Mouse (Mus musculus): ENCODE results near the gene Epn1. TPM values are rescaled to one million over a fixed set of nuclear protein-coding genes. Genes with fewer than 3 reads are reported as not detected.
A peak's percentile ranks its signal among the peaks of the same experiment; 100 is the strongest.

Gene Epn1
- polyA plus RNA-seq, 1 experiment from 2014 or later: 38.0 TPM

DNA sequence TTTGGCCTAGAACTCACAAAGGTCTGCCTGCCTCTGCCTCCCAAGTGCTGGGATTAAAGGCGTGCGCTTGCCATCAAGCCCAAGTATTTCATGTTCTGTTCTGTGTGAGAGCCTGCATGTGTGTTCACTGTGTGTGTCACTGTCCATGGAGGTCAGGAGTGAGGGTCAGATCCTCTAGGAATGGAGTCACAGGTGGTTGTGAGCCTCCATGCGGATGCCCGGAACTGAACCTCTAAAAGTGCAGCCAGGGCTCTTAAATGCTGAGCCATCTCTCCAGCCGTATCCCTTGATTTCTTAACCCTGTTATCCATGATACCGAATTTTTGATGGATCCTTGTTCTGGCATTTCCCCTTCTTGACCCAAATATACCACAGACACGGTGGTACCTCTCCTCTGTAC, 43.0 kb upstream of the Epn1 start:
- WGBS (ENCODE audit: insufficient replicate concordance): 88% methylated on average over 7 of the region's 7 CpGs

DNA sequence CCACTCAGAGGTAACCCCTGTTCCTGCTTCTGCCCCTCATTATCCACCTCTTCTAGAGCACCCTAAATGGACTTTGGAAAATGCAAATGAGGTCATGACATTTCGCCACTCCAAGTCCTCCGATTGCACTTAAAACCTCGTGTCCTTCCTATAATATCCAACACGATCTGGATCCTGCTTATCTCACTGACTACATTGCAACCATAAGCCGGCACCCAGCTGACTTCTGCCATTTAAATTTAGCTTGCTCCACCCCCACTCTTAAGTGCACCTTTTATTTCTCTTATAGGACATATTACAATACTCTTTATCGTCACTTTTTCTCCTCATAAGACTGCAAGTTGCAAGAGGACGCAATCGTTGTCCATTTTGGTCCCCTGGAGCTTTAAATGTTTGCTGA, 42.6 kb upstream of the Epn1 start:
- H3K9me3 ChIP-seq (ENCODE audit: low read length): no peaks in the 10 kb centered on the region
- peak overlapping the region; percentile 67; the same call in 1 of the 2 replicates for H3K4me3 ChIP-seq (ENCODE audit: low read depth, low read length)
- 72% methylated on average over 8 of the region's 8 CpGs for WGBS (ENCODE audit: insufficient replicate concordance)
- H3K4me1 ChIP-seq (ENCODE audit: insufficient read depth): peaks cover 14% of the 10 kb centered on the region
- TF ChIP-seq EP300 (IDR thresholded peaks at IDR 0.05; ENCODE audit: low read depth) (no peak), CTCF (IDR thresholded peaks at IDR 0.05; ENCODE audit: low read depth) (no peak)
- no peak for ATAC-seq
- no peaks in the 10 kb centered on the region for H3K27me3 ChIP-seq (ENCODE audit: insufficient read depth, low read length)
- no peak overlapping the region; the same call in 1 of the 2 replicates for H3K9ac ChIP-seq (replicated peaks)
- DNase-seq: no peak
- H3K36me3 ChIP-seq (replicated peaks; ENCODE audit: insufficient read depth, low read length): peaks cover 5% of the 10 kb centered on the region
- H3K27ac ChIP-seq (ENCODE audit: low read depth): peak overlapping the region; percentile 94; the same call in 1 of the 2 replicates
- H3K4me2 ChIP-seq (ENCODE audit: low read depth, low read length): peak overlapping the region; percentile 69

More for the DNA sequence above, 43.0 kb upstream of the Epn1 start:
- no peaks in the 10 kb centered on the region for H3K27me3 ChIP-seq (ENCODE audit: insufficient read depth, low read length)
- ATAC-seq (no peak), DNase-seq (no peak)
- no peak overlapping the region for H3K4me2 ChIP-seq (ENCODE audit: low read depth, low read length)
- no peak for TF ChIP-seq CTCF (IDR thresholded peaks at IDR 0.05; ENCODE audit: low read depth)
- no peak for TF ChIP-seq EP300 (IDR thresholded peaks at IDR 0.05; ENCODE audit: low read depth)
- H3K36me3 ChIP-seq (replicated peaks; ENCODE audit: insufficient read depth, low read length): peaks cover 9% of the 10 kb centered on the region
- H3K9me3 ChIP-seq (ENCODE audit: low read length): 0 out of 2 replicates have a peak, but pooled peaks cover 1% of the 10 kb centered on the region
- peaks cover 14% of the 10 kb centered on the region for H3K4me1 ChIP-seq (ENCODE audit: insufficient read depth)
- no peak overlapping the region for H3K27ac ChIP-seq (ENCODE audit: low read depth)
- no peak overlapping the region for H3K9ac ChIP-seq (replicated peaks)
- H3K4me3 ChIP-seq (ENCODE audit: low read depth, low read length): no peak overlapping the region

DNA sequence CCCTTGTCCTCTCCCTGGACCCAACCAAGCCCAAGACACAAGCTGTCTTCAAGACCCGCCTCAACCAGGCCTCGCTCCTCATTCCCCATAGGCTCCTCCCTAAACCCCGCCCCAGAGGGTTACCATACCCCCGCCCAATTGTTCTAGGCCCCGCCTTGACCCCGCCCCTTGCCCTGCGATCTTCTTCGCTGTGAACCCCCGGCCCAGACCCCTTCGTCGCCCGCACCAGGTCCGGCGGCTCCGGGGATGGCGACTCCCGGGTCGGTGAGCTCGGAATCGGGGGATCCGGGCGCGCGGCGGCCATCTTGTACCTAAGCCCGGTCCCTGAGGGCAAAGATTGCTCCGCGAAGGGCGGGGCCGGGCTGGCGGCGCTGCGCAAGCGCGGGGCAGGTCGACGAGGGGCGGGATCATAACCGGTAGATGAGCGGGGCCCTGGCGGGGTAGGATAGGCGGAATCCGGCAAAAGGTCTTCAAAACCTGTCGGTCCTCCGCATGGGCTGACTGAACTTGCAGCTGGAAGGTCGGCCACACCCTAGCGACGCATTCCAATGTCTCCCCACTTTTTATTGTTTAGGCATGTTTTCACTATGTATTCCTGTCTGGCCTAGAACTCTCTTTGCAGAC, 41.8 kb upstream of the Epn1 start, which contains the start of gene Zfp784:
Zfp784 (minus strand) TSS at position 338 of the 624 bp plus-strand sequence.
- DNase-seq (peak; percentile 94), ATAC-seq (peak; percentile 99)
- peak within 1 kb of the TSS; percentile 69 for H3K4me2 ChIP-seq (ENCODE audit: low read depth, low read length)
- peaks cover 14% of the 10 kb centered on the region for H3K4me1 ChIP-seq (ENCODE audit: insufficient read depth)
- under 1% methylated on average over 46 of the region's 48 CpGs for WGBS (ENCODE audit: insufficient replicate concordance)
- peak within 1 kb of the TSS; percentile 94 for H3K27ac ChIP-seq (ENCODE audit: low read depth)
- H3K27me3 ChIP-seq (ENCODE audit: insufficient read depth, low read length): no peaks in the 10 kb centered on the region
- no peaks in the 10 kb centered on the region; the same call in none of the 2 replicates for H3K36me3 ChIP-seq (replicated peaks; ENCODE audit: insufficient read depth, low read length)
- no peak for TF ChIP-seq CTCF (IDR thresholded peaks at IDR 0.05; ENCODE audit: low read depth)
- peak; percentile 17; the same call in 1 of the 2 replicates for TF ChIP-seq EP300 (IDR thresholded peaks at IDR 0.05; ENCODE audit: low read depth)
- peak within 1 kb of the TSS; percentile 68 for H3K9ac ChIP-seq (replicated peaks)
- no peaks in the 10 kb centered on the region for H3K9me3 ChIP-seq (ENCODE audit: low read length)
- peak within 1 kb of the TSS; percentile 67 for H3K4me3 ChIP-seq (ENCODE audit: low read depth, low read length)

DNA sequence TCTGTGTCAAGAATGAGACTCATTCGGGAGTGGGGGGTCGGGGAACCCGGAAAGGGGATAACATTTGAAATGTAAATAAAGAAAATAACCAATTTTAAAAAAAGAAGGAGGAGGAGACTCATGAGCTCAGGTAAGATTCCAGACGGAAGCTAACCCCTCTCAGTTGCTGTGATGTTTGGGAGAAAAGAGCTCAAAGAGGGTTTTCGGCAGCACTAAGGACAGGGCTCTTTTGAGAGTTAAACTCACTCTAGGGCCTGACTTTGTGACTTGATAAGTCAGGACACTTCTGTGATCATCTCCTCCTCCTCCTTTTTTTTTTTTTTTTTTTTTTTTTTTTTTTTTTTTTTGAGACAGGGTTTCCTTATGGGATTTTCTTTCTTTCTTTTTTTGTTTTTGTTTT, 41.1 kb upstream of the Epn1 start:
- no peak for ATAC-seq
- TF ChIP-seq EP300 (IDR thresholded peaks at IDR 0.05; ENCODE audit: low read depth): no peak
- TF ChIP-seq CTCF (IDR thresholded peaks at IDR 0.05; ENCODE audit: low read depth): no peak
- 26% methylated on average over 5 of the region's 5 CpGs for WGBS (ENCODE audit: insufficient replicate concordance)
- H3K4me1 ChIP-seq (ENCODE audit: insufficient read depth): peaks cover 14% of the 10 kb centered on the region
- no peak for DNase-seq
- H3K9ac ChIP-seq (replicated peaks): peak overlapping the region; percentile 68
- H3K27ac ChIP-seq (ENCODE audit: low read depth): peak overlapping the region; percentile 94; the same call in 1 of the 2 replicates
- no peaks in the 10 kb centered on the region for H3K9me3 ChIP-seq (ENCODE audit: low read length)
- peak overlapping the region; percentile 67 for H3K4me3 ChIP-seq (ENCODE audit: low read depth, low read length)
- no peaks in the 10 kb centered on the region for H3K27me3 ChIP-seq (ENCODE audit: insufficient read depth, low read length)
- peak overlapping the region; percentile 69 for H3K4me2 ChIP-seq (ENCODE audit: low read depth, low read length)
- H3K36me3 ChIP-seq (replicated peaks; ENCODE audit: insufficient read depth, low read length): no peaks in the 10 kb centered on the region; the same call in 1 of the 2 replicates

DNA sequence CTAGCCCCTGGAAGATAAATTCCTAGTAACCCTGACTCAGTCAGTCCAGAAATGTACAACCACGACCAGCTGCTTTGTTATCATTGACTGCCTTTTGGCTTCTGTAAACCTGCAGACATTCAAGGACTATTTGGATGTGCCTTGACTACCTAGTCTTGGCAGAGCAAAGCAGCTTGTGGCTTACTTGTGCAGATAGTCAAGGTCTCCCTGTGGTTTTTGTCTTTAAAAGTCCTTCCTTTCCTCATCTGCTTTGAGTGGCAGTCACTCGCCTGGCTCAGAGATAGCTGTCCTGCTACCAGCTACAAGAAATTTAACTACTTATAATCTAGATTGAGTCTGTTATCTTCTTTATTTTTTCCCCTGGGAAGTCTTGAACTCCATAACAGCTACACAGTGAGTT, 35.1 kb upstream of the Epn1 start:
- Histone ChIP-seq H3K27ac (ENCODE audit: low read depth) (no peak overlapping the region), H3K4me1 (ENCODE audit: insufficient read depth) (no peaks in the 10 kb centered on the region), H3K4me3 (ENCODE audit: low read depth, low read length) (no peak overlapping the region), H3K9me3 (ENCODE audit: low read length) (no peaks in the 10 kb centered on the region), H3K9ac (replicated peaks) (no peak overlapping the region), H3K27me3 (ENCODE audit: insufficient read depth, low read length) (no peaks in the 10 kb centered on the region), H3K4me2 (ENCODE audit: low read depth, low read length) (no peak overlapping the region), H3K36me3 (replicated peaks; ENCODE audit: insufficient read depth, low read length) (no peaks in the 10 kb centered on the region)
- ATAC-seq: no peak
- 42% methylated on average over 2 of the region's 2 CpGs for WGBS (ENCODE audit: insufficient replicate concordance)
- no peak for TF ChIP-seq EP300 (IDR thresholded peaks at IDR 0.05; ENCODE audit: low read depth)
- TF ChIP-seq CTCF (IDR thresholded peaks at IDR 0.05; ENCODE audit: low read depth): no peak
- no peak for DNase-seq

DNA sequence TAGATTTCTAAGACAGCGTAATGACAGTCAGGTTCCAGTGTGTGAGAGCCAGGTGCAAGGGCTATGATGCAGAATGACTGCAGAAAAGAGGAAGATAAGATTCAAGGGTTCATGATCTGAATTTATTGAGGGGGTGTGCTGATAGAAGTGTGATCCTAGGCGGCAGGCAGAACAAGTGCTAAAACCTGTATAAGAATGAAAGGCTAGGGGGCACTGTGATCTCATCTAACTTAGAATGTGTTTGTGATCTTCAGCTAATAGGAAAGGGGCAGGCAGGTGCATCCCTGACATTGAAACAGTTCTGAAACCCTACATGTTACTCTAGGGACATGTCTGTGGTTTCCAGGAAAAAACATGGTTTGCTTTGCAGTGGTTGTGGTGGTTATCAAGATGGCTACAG, 33.9 kb upstream of the Epn1 start:
- Histone ChIP-seq H3K27me3 (ENCODE audit: insufficient read depth, low read length) (peaks cover 7% of the 10 kb centered on the region; the same call in 1 of the 2 replicates), H3K9ac (replicated peaks) (no peak overlapping the region)

More for the DNA sequence above, 33.9 kb upstream of the Epn1 start:
- Histone ChIP-seq H3K9me3 (ENCODE audit: low read length) (no peaks in the 10 kb centered on the region), H3K36me3 (replicated peaks; ENCODE audit: insufficient read depth, low read length) (no peaks in the 10 kb centered on the region), H3K4me3 (ENCODE audit: low read depth, low read length) (no peak overlapping the region), H3K4me1 (ENCODE audit: insufficient read depth) (peaks cover 4% of the 10 kb centered on the region), H3K27ac (ENCODE audit: low read depth) (no peak overlapping the region), H3K4me2 (ENCODE audit: low read depth, low read length) (no peak overlapping the region)
- 60% methylated on average over 2 of the region's 2 CpGs for WGBS (ENCODE audit: insufficient replicate concordance)
- TF ChIP-seq CTCF (IDR thresholded peaks at IDR 0.05; ENCODE audit: low read depth): peak; percentile 36; the same call in 1 of the 2 replicates
- TF ChIP-seq EP300 (IDR thresholded peaks at IDR 0.05; ENCODE audit: low read depth): no peak
- no peak for DNase-seq
- no peak for ATAC-seq
